Mouse (Mus musculus): ENCODE results near the gene Nsl1. TPM values are rescaled to one million over a fixed set of nuclear protein-coding genes. Genes with fewer than 3 reads are reported as not detected.

The Nsl1 gene
- polyA plus RNA-seq, 1 experiment = 0.28 TPM

GRCm38 (mm10) chr1:191071613-191072012, 8.8 kb downstream of the Nsl1 start:
- Histone ChIP-seq H3K4me3 (ENCODE audit: insufficient read depth, low read depth, low read length) (no peak overlapping the region), H3K4me1 (ENCODE audit: control insufficient read depth, insufficient read depth, insufficient read length, low read length) (no peaks in the 10 kb centered on the region), H3K27ac (replicated peaks; ENCODE audit: low read depth, low read length) (peak overlapping the region; percentile 33; the same call in 1 of the 2 replicates)

DNA sequence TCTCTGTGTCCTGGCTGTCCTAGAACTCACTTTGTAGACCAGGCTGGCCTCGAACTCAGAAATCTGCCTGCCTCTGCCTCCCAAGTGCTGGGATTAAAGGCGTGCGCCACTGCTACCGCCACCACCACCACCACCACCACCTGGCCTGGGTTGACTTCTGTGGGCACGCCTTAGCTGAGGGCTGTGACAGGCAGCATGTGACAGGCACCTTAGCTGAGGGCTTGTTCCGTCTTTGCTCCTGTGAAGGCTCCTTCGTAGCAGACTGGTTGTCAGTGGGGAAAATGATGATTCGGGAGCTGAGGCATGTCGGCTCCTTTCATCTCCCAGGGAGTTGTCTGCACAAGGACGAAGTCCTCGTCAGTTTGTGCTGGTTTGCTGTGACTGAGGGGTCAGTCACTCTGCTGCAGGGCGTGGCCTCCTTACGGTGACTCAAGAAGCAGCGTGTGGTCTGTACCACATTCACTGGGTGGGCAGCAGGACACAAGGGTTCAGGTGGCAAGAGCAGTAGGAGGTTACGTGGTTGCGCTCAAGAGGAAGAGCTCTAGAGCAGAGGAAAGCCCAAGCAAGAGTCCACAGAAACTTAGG, 9.6 kb downstream of the Nsl1 start:
- Histone ChIP-seq H3K27ac (replicated peaks; ENCODE audit: low read depth, low read length) (peak overlapping the region; percentile 69), H3K4me3 (ENCODE audit: insufficient read depth, low read depth, low read length) (no peak overlapping the region), H3K4me1 (ENCODE audit: control insufficient read depth, insufficient read depth, insufficient read length, low read length) (no peaks in the 10 kb centered on the region)

GRCm38 (mm10) chr1:191073001-191073400, 10.2 kb downstream of the Nsl1 start:
- no peak overlapping the region for H3K4me3 ChIP-seq (ENCODE audit: insufficient read depth, low read depth, low read length)
- no peaks in the 10 kb centered on the region for H3K4me1 ChIP-seq (ENCODE audit: control insufficient read depth, insufficient read depth, insufficient read length, low read length)
- H3K27ac ChIP-seq (replicated peaks; ENCODE audit: low read depth, low read length) = peak overlapping the region; percentile 69

- Histone ChIP-seq H3K27ac (replicated peaks; ENCODE audit: low read depth, low read length) (peak overlapping the region; percentile 39; the same call in 1 of the 2 replicates), H3K4me1 (ENCODE audit: control insufficient read depth, insufficient read depth, insufficient read length, low read length) (no peaks in the 10 kb centered on the region), H3K4me3 (ENCODE audit: insufficient read depth, low read depth, low read length) (no peak overlapping the region)
Measured at GRCm38 (mm10) chr1:191073486-191073885, 10.7 kb downstream of the Nsl1 start.

- no peaks in the 10 kb centered on the region for H3K4me1 ChIP-seq (ENCODE audit: control insufficient read depth, insufficient read depth, insufficient read length, low read length)
- H3K4me3 ChIP-seq (ENCODE audit: insufficient read depth, low read depth, low read length) = peak overlapping the region; percentile 44
- peak overlapping the region; percentile 97 for H3K27ac ChIP-seq (replicated peaks; ENCODE audit: low read depth, low read length)
Measured at GRCm38 (mm10) chr1:191075199-191075883, 12.5 kb downstream of the Nsl1 start.

GRCm38 (mm10) chr1:191083230-191083629, 20.4 kb downstream of the Nsl1 start:
- Histone ChIP-seq H3K4me3 (ENCODE audit: insufficient read depth, low read depth, low read length) (no peak overlapping the region), H3K4me1 (ENCODE audit: control insufficient read depth, insufficient read depth, insufficient read length, low read length) (no peaks in the 10 kb centered on the region), H3K27ac (replicated peaks; ENCODE audit: low read depth, low read length) (no peak overlapping the region)

- Histone ChIP-seq H3K4me3 (ENCODE audit: insufficient read depth, low read depth, low read length) (no peak overlapping the region), H3K4me1 (ENCODE audit: control insufficient read depth, insufficient read depth, insufficient read length, low read length) (no peaks in the 10 kb centered on the region), H3K27ac (replicated peaks; ENCODE audit: low read depth, low read length) (peak overlapping the region; percentile 55)
Measured at GRCm38 (mm10) chr1:191084951-191085559, 22.2 kb downstream of the Nsl1 start.

DNA sequence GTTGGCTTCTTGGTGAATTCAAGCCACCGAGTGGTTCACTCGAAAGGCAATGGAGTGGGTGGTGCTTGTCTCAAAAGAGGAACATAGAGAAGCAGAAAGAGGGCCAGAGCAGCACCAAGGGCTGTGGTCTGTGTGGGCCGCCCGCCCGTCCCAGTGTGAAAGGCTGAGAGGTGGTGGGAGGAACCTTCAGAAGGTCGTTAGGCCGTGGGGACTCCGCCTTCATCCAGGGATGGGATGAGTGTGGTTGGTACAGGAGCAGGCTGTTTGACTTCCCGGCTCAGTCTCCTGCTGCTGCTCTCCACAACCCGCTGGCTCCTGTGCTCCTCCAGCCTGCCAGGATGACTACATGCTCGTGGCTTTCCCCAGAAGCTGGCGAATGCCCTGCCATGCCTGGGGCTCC, 22.8 kb downstream of the Nsl1 start:
- Histone ChIP-seq H3K4me3 (ENCODE audit: insufficient read depth, low read depth, low read length) (no peak overlapping the region), H3K4me1 (ENCODE audit: control insufficient read depth, insufficient read depth, insufficient read length, low read length) (no peaks in the 10 kb centered on the region), H3K27ac (replicated peaks; ENCODE audit: low read depth, low read length) (no peak overlapping the region)

DNA sequence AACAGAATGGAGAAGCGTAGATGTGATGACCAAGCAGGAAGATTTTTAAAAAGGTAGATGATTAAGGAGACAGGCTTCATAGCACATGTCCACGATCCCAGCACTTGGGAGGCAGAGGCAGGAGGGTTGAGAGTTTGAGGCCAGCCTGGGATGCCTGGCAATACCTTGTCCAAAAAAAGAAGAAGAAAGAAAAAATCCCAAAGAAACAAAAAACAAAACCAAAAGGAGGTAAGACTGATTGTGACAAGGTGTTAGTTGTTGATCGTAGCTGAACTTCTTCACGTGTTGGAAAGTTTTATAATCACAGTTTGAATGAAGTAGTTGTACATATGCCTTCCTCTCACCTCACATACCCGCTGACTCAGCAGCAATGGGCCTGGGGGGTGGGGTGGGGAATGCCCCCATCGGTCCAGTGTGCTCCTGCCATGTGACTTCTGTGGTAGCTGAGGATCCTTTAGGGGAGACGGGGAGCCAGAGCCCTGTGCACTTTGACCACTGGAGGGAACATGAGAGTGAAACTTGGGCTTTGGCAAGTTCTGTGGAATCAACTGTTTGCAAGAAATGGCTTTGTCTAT, 23.6 kb downstream of the Nsl1 start:
- no peaks in the 10 kb centered on the region for H3K4me1 ChIP-seq (ENCODE audit: control insufficient read depth, insufficient read depth, insufficient read length, low read length)
- no peak overlapping the region for H3K4me3 ChIP-seq (ENCODE audit: insufficient read depth, low read depth, low read length)
- H3K27ac ChIP-seq (replicated peaks; ENCODE audit: low read depth, low read length) = no peak overlapping the region

DNA sequence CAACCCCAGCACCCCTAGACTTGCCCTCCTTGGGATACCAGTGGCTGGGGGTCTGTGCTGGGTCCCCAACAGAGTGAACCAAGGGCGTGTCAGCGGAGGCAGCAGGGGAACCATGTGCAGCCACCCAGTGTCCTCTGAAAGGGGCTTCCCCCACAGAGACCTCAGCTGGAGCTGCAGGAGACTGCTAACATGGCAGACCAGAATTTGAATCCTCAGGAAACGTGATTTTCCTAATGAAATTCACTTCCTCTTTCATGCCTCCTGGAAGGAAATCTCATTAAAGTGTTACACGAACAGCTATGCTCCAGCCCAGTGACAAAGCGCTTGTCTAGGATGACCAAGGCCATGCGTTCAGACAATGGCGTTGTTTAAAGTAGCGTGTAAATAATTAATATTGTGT, 24.1 kb downstream of the Nsl1 start:
- Histone ChIP-seq H3K27ac (replicated peaks; ENCODE audit: low read depth, low read length) (no peak overlapping the region), H3K4me1 (ENCODE audit: control insufficient read depth, insufficient read depth, insufficient read length, low read length) (peaks cover 3% of the 10 kb centered on the region), H3K4me3 (ENCODE audit: insufficient read depth, low read depth, low read length) (no peak overlapping the region)

DNA sequence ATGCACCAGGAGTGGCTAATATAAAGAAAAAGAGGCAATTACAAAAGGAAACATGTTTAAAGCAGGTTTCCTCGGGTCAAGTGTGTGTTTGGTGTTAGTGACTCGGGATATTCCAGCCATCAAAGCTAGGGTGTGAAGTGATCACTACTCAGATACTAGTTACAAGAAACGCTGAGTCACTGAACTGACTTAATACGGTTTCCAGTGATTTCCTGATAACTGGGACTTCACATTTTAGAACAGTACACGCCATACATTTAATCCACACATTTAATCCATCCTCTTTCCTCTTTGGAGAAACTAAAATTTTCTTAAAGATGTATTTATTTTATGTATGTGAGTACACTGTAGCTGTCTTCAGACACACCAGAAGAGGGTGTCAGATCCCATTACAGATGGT, 25.1 kb downstream of the Nsl1 start:
- no peak overlapping the region for H3K4me3 ChIP-seq (ENCODE audit: insufficient read depth, low read depth, low read length)
- H3K27ac ChIP-seq (replicated peaks; ENCODE audit: low read depth, low read length) = no peak overlapping the region
- H3K4me1 ChIP-seq (ENCODE audit: control insufficient read depth, insufficient read depth, insufficient read length, low read length) = peaks cover 6% of the 10 kb centered on the region

- Histone ChIP-seq H3K4me1 (ENCODE audit: control insufficient read depth, insufficient read depth, insufficient read length, low read length) (peaks cover 6% of the 10 kb centered on the region), H3K4me3 (ENCODE audit: insufficient read depth, low read depth, low read length) (no peak overlapping the region), H3K27ac (replicated peaks; ENCODE audit: low read depth, low read length) (no peak overlapping the region)
Measured at GRCm38 (mm10) chr1:191089355-191089754, 26.5 kb downstream of the Nsl1 start.

DNA sequence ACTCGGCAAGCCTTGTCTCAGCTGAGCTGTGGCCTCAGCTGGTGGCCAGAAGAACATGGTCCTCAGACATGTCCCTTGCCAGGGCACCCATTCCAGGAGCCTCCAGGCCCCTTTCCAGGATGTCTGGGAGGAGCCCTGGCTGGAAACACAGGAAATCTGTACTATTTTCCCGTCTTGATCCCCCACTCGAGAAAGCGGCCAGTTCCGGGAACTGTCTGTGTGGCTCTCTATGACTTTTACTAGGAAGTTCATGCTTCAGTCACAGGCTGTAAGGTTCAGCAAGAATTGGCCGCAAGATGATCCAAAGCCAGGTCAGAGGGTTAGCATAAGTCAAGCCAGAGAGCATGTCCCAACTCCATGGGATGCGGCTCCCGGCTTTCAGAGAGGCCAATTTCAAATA, 29.2 kb downstream of the Nsl1 start:
- Histone ChIP-seq H3K27ac (replicated peaks; ENCODE audit: low read depth, low read length) (no peak overlapping the region), H3K4me1 (ENCODE audit: control insufficient read depth, insufficient read depth, insufficient read length, low read length) (peaks cover 6% of the 10 kb centered on the region), H3K4me3 (ENCODE audit: insufficient read depth, low read depth, low read length) (no peak overlapping the region)

DNA sequence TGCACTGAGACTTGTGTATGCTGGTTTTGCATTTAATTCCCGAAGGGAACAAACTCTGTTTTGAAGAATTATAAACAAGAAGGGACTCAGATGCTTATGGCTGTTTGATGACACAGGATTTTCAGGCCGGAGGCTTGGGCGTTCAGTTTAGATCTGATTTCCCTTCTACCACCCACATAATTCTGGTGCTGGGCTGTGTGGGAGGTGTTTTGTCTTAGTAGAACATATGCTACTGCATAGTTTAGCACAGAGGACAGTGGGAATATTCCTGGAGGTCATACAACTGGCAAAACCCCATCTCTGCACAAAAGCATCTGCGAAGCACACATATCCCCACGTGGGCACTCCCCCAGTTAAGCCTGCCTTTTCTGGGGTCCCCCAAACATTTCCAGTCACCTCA, 30.8 kb downstream of the Nsl1 start:
- no peak overlapping the region for H3K27ac ChIP-seq (replicated peaks; ENCODE audit: low read depth, low read length)
- H3K4me3 ChIP-seq (ENCODE audit: insufficient read depth, low read depth, low read length) = no peak overlapping the region
- H3K4me1 ChIP-seq (ENCODE audit: control insufficient read depth, insufficient read depth, insufficient read length, low read length) = peaks cover 6% of the 10 kb centered on the region

GRCm38 (mm10) chr1:191095019-191095418, 32.2 kb downstream of the Nsl1 start:
- Histone ChIP-seq H3K27ac (replicated peaks; ENCODE audit: low read depth, low read length) (no peak overlapping the region), H3K4me3 (ENCODE audit: insufficient read depth, low read depth, low read length) (no peak overlapping the region), H3K4me1 (ENCODE audit: control insufficient read depth, insufficient read depth, insufficient read length, low read length) (peaks cover 6% of the 10 kb centered on the region)

All from brown adipose tissue, adult 24 weeks (tissue).